Mouse (Mus musculus) gastrocnemius, adult 2 months (tissue): ENCODE results near the gene Fam168a. TPM values are rescaled to one million over a fixed set of nuclear protein-coding genes. Genes with fewer than 3 reads are reported as not detected.

Experiments
- DNase-seq: peaks from one replicate; pipeline ENCODE4 v3.0.0; 2022
- H3K27ac ChIP-seq: fragments of 200-600 bp; 2 replicates; pipeline ENCODE4 v1.8.1; 2022; ENCODE audit warnings: mild to moderate bottlenecking
- H3K4me3 ChIP-seq: fragments of 200-600 bp; 2 replicates; pipeline ENCODE4 v1.8.1; 2022; ENCODE audit warnings: mild to moderate bottlenecking, moderate library complexity
- CTCF ChIP-seq: fragments of 200-600 bp; IDR thresholded peaks from 2 replicates; pipeline ENCODE4 v1.8.1; 2022; ENCODE audit warnings: antibody characterized with exemption, mild to moderate bottlenecking, moderate library complexity
- intact Hi-C: fragments of 180-260 bp; cut with DNase I; formaldehyde crosslinking; loops from one replicate; pipeline ENCODE4 v1.15.1; 2025
- microRNA-seq: library from miRNA; unstranded; fragments of <30 nt; microRNA quantifications from one replicate; pipeline ENCODE4 v1.2.0, GENCODE M21; 2021
- total RNA-seq, 2 experiments: library from RNA; stranded (reverse); gene quantifications; 2 replicates each; pipeline ENCODE4 v1.2.3; 2021

Gene Fam168a
- total RNA-seq, 2 experiments from 2014 or later, result 43.6 to 44.3 TPM

DNA sequence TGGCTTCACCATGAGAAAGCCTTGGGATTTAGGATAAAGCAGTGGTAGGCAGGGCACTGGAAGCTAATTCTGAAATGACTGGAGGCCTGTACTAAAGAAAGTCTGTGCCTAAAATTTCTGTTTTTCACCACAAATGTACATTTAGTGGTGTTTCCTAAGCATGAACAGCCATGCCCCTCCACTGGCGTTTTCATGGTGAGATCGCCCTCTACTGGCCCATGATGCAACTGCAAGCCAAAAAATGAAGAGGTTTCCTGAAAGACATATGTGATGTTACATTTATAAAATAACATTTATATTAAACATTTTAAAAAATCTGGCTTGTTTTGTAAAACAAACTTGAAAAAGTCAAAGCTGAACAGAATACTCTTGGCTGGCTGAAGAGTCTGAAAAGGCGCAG, 180.1 kb downstream of the Fam168a start:
- intact Hi-C loops, result no loop called here
- peak; percentile 53 for DNase-seq
- peak; percentile 96 for TF ChIP-seq CTCF
- H3K27ac ChIP-seq, result peak overlapping the region; percentile 28; the same call in 1 of the 2 replicates
- H3K4me3 ChIP-seq, result no peak overlapping the region

Small RNA genes within 50 kb of the gene (microRNA-seq; reads per million reads assigned to microRNA genes)
- 120 reads per million, percentile 47 among the genes with 10 or more reads in this experiment for gene Mir3102

Other genes starting within 250 kb of the Fam168a start
- 100 to 1,000 TPM; 141 to 174 TPM for gene Ucp3, start 233.6 kb upstream of the Fam168a start, total RNA-seq
- 10 to 100 TPM; 17.4 to 27.2 TPM for gene Ucp2, start 213.3 kb upstream of the Fam168a start, total RNA-seq
- gene Dnajb13, start 191.7 kb upstream of the Fam168a start, total RNA-seq, result not detected
- 10 to 100 TPM; 11.4 to 13.2 TPM for gene Coa4, start 169.6 kb upstream of the Fam168a start, total RNA-seq
- 10 to 100 TPM; 64.9 to 67.6 TPM for gene Rab6a, start 99.2 kb upstream of the Fam168a start, total RNA-seq
- 10 to 100 TPM; 55.0 to 60.2 TPM for gene Mrpl48, start 98.3 kb upstream of the Fam168a start, total RNA-seq
- gene Plekhb1, start 44.2 kb upstream of the Fam168a start, total RNA-seq, result 10 to 100 TPM; 29.7 to 48.8 TPM
- 10 to 100 TPM in 1 of 2 experiments, 1 to 10 TPM in 1; 9.5 to 19.8 TPM for gene Relt, start 156.8 kb downstream of the Fam168a start, total RNA-seq
- 10 to 100 TPM; 20.9 to 33.3 TPM for gene Arhgef17, start 225.5 kb downstream of the Fam168a start, total RNA-seq